Mouse (Mus musculus): ENCODE results near the gene Tanc1.

DNA sequence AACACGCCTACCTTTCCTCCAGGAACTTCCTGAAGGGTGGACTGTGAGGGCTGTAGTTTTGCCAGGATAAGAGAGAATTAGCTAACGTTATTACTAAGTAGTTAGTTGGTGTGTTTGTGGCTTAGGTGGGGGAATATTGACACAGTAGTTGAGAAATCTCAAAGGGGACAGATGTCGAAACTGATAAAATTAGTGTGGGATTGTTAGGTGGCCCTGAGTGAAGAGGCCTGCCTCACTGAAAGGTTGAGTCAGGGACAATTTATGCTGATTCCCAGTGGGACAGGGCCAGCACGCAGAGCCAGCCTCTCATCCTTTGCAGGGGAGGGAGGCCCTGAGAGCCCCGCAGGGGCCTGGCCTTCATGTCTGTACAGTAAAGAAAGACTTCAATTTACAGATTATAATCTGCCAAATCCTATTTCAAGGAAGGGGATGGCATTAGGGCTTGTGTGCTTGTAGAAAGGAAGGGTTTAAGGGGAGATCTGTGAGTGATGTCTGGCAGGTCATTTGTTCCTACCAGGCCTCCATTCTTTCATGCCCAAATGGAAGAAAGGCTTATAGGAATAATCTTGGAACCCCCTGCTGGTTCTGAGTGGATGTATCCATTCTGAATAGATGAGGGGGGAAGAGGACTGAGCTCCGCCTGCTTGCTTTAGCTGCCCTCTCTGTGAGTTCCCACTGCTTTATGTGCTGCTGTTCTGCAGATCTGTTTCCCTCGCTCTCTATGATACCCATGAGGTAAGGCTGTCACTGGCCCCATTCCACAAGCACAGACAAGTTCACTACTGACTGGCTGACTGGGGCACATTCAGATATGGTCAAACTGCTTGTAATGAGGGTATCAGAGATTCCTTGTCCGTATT is 41.7 kb downstream of the Tanc1 start:
- no peak for TF ChIP-seq CTCF (IDR thresholded peaks at IDR 0.05; ENCODE audit: low read depth)
- TF ChIP-seq EP300 (IDR thresholded peaks at IDR 0.05; ENCODE audit: low read depth): no peak
